Mouse (Mus musculus) kidney, postnatal 4 days (tissue): ENCODE measurements around the gene Tspan14.
A peak's percentile ranks its signal among the peaks of the same experiment; 100 is the strongest.

ENCODE experiments used
- DNase-seq, 2 experiments: peaks; one replicate each; pipeline ENCODE4 v3.0.0; 2021; ENCODE audit warnings: mixed read lengths in 2 of 2

Gene Tspan14

GRCm38 (mm10) chr14:40864811-40865514, 101.6 kb downstream of the Tspan14 start:
- no peak for DNase-seq

DNA sequence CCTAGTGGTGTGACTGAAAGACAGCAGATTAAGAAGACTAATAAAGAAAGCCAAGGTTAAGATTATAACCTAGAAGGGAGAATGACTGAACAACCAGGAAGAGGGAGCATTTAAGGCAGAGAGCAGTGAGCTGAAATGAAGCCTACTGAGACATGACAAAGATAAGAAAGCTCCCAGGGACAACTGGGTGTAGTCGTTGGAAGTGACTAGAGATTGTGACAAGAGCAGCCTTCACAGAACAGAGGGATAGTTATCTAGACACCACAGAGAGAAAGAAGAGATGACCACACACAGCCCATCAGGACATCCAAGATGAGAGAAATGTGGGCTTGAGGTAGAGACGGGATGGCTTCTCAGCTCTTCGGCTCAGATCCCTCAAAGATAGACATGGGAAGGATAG, 102.9 kb downstream of the Tspan14 start:
- no peak for DNase-seq

- peak in 1 of 2 experiments; percentile 26 for DNase-seq
Measured at GRCm38 (mm10) chr14:40863022-40863421, 103.6 kb downstream of the Tspan14 start.
